Mouse (Mus musculus) stomach, embryonic 14.5 days (tissue): Measurements from ENCODE around the gene Ralgps1. TPM values are rescaled to one million over a fixed set of nuclear protein-coding genes. Genes with fewer than 3 reads are reported as not detected.

Experiments used
- ATAC-seq: fragments of 200-750 bp; cut with Nextera tagmentation; 2 replicates; pipeline ENCODE4 v1.8.0; 2017; ENCODE audit warnings: low read depth, moderate TSS enrichment; ENCODE audit not compliant: insufficient number of reproducible peaks, insufficient read depth, low FRiP score
- H3K27ac ChIP-seq: fragments of 300-500 bp; sonication (generic); 2 replicates; pipeline ENCODE4 v1.5.1; 2014; ENCODE audit warnings: mild to moderate bottlenecking, low read length, moderate library complexity, mixed read lengths
- H3K27me3 ChIP-seq: fragments of 300-500 bp; sonication (generic); 2 replicates; pipeline ENCODE4 v1.6.1; 2014; ENCODE audit warnings: low read length, control low read depth, mixed read lengths; ENCODE audit not compliant: control insufficient read depth, insufficient read depth
- H3K36me3 ChIP-seq: fragments of 300-500 bp; sonication (generic); 2 replicates; pipeline ENCODE4 v1.6.1; 2014; ENCODE audit warnings: mild to moderate bottlenecking, control low read depth, low read length, moderate library complexity, mixed read lengths; ENCODE audit not compliant: control insufficient read depth, insufficient read depth
- H3K4me1 ChIP-seq: fragments of 300-500 bp; sonication (generic); 2 replicates; pipeline ENCODE4 v1.6.1; 2014; ENCODE audit warnings: low read length, control low read depth, mixed read lengths; ENCODE audit not compliant: control insufficient read depth, insufficient read depth
- H3K4me2 ChIP-seq: fragments of 300-500 bp; sonication (generic); replicated peaks from 2 replicates; pipeline ENCODE4 v1.6.1; 2014; ENCODE audit warnings: low read depth, low read length, control low read depth
- H3K4me3 ChIP-seq: fragments of 300-500 bp; sonication (generic); 2 replicates; pipeline ENCODE4 v1.5.1; 2014; ENCODE audit warnings: low read depth, low read length, control low read depth
- H3K9ac ChIP-seq: fragments of 300-500 bp; sonication (generic); replicated peaks from 2 replicates; pipeline ENCODE4 v1.6.1; 2014; ENCODE audit warnings: low read depth, mild to moderate bottlenecking, control low read depth, low read length, moderate library complexity, mixed read lengths
- H3K9me3 ChIP-seq: fragments of 300-500 bp; sonication (generic); 2 replicates; pipeline ENCODE4 v1.6.1; 2016; ENCODE audit warnings: low read depth, low read length, control low read depth; ENCODE audit not compliant: control insufficient read depth
- WGBS: fragments of 180-500 bp; shearing (Covaris S2); extraction: QIAGEN DNeasy Blood & Tissue Kit; methylation state at CpG from one replicate; pipeline ENCODE4 v1.1.7; 2014; 5-methylcytosine and 5-hydroxymethylcytosine counted together
- polyA plus RNA-seq: library from polyadenylated mRNA; unstranded; fragments of >200 nt; fragmentation: Nextera tagmentation; extraction: Ambion mirVana; gene quantifications from 2 replicates; pipeline ENCODE4 v1.2.1, GENCODE M21; 2014

Gene Ralgps1
- polyA plus RNA-seq, 1 experiment from 2014 or later, result 12.4 TPM

GRCm38 (mm10) chr2:33183321-33183720, 188.0 kb downstream of the Ralgps1 start:
- Histone ChIP-seq H3K27me3 (no peaks in the 10 kb centered on the region), H3K9me3 (no peaks in the 10 kb centered on the region), H3K9ac (no peak overlapping the region), H3K4me2 (no peak overlapping the region), H3K27ac (no peak overlapping the region), H3K4me1 (peaks cover 21% of the 10 kb centered on the region), H3K36me3 (no peaks in the 10 kb centered on the region), H3K4me3 (no peak overlapping the region)
- no peak for ATAC-seq
- WGBS, result 91% methylated on average over 7 of the region's 7 CpGs

- Histone ChIP-seq H3K4me3 (no peak overlapping the region), H3K9ac (no peak overlapping the region), H3K36me3 (no peaks in the 10 kb centered on the region), H3K4me2 (no peak overlapping the region), H3K27ac (peak overlapping the region; percentile 61; the same call in 1 of the 2 replicates), H3K9me3 (no peaks in the 10 kb centered on the region), H3K4me1 (peaks cover 34% of the 10 kb centered on the region), H3K27me3 (no peaks in the 10 kb centered on the region)
- 41% methylated on average over 16 of the region's 16 CpGs for WGBS
- peak; percentile 25; the same call in 1 of the 2 replicates for ATAC-seq
Observed at GRCm38 (mm10) chr2:33179930-33180630, 191.2 kb downstream of the Ralgps1 start.

- Histone ChIP-seq H3K4me1 (peaks cover 34% of the 10 kb centered on the region), H3K27ac (no peak overlapping the region; the same call in 1 of the 2 replicates), H3K4me2 (no peak overlapping the region), H3K4me3 (no peak overlapping the region), H3K9ac (no peak overlapping the region), H3K27me3 (no peaks in the 10 kb centered on the region), H3K9me3 (no peaks in the 10 kb centered on the region), H3K36me3 (no peaks in the 10 kb centered on the region)
- no peak for ATAC-seq
- 77% methylated on average over 14 of the region's 14 CpGs for WGBS
Observed at GRCm38 (mm10) chr2:33179171-33179929, 191.9 kb downstream of the Ralgps1 start.

GRCm38 (mm10) chr2:33178243-33178932, 192.9 kb downstream of the Ralgps1 start:
- no peaks in the 10 kb centered on the region for H3K27me3 ChIP-seq
- H3K4me1 ChIP-seq, result peaks cover 34% of the 10 kb centered on the region
- H3K9me3 ChIP-seq, result no peaks in the 10 kb centered on the region
- no peak overlapping the region for H3K4me3 ChIP-seq
- peak overlapping the region; percentile 8; the same call in 1 of the 2 replicates for H3K4me2 ChIP-seq
- peak; percentile 58 for ATAC-seq
- H3K27ac ChIP-seq, result peak overlapping the region; percentile 56
- no peaks in the 10 kb centered on the region for H3K36me3 ChIP-seq
- 51% methylated on average over 11 of the region's 11 CpGs for WGBS
- H3K9ac ChIP-seq, result no peak overlapping the region

- Histone ChIP-seq H3K36me3 (no peaks in the 10 kb centered on the region), H3K4me2 (peak overlapping the region; percentile 8; the same call in 1 of the 2 replicates), H3K4me1 (peaks cover 34% of the 10 kb centered on the region), H3K27me3 (no peaks in the 10 kb centered on the region), H3K9me3 (no peaks in the 10 kb centered on the region), H3K4me3 (no peak overlapping the region), H3K9ac (no peak overlapping the region), H3K27ac (peak overlapping the region; percentile 72)
- WGBS, result 46% methylated on average over 12 of the region's 12 CpGs
- ATAC-seq, result peak; percentile 58; the same call in 1 of the 2 replicates
Observed at GRCm38 (mm10) chr2:33177443-33178242, 193.6 kb downstream of the Ralgps1 start.

- peaks cover 34% of the 10 kb centered on the region for H3K4me1 ChIP-seq
- WGBS, result 58% methylated on average over 2 of the region's 2 CpGs
Observed at GRCm38 (mm10) chr2:33176921-33177320, 194.4 kb downstream of the Ralgps1 start.

GRCm38 (mm10) chr2:33176516-33176915, 194.8 kb downstream of the Ralgps1 start:
- H3K4me3 ChIP-seq, result no peak overlapping the region
- no peak overlapping the region for H3K4me2 ChIP-seq
- no peak for ATAC-seq
- peak overlapping the region; percentile 72; the same call in 1 of the 2 replicates for H3K27ac ChIP-seq
- no peaks in the 10 kb centered on the region for H3K36me3 ChIP-seq
- H3K4me1 ChIP-seq, result peaks cover 34% of the 10 kb centered on the region
- H3K9ac ChIP-seq, result no peak overlapping the region
- 68% methylated on average over 7 of the region's 7 CpGs for WGBS
- H3K9me3 ChIP-seq, result no peaks in the 10 kb centered on the region
- H3K27me3 ChIP-seq, result no peaks in the 10 kb centered on the region

More at GRCm38 (mm10) chr2:33176921-33177320, 194.4 kb downstream of the Ralgps1 start:
- Histone ChIP-seq H3K36me3 (no peaks in the 10 kb centered on the region), H3K9me3 (no peaks in the 10 kb centered on the region), H3K4me3 (no peak overlapping the region), H3K4me2 (no peak overlapping the region), H3K27ac (peak overlapping the region; percentile 72), H3K9ac (no peak overlapping the region), H3K27me3 (no peaks in the 10 kb centered on the region)
- no peak for ATAC-seq
